Mouse (Mus musculus) cerebellum, postnatal 4 days (tissue): ENCODE data around the gene AL732309.1.

ENCODE experiments used
- DNase-seq, 2 experiments: peaks; one replicate each; pipeline ENCODE4 v3.0.0; 2022; ENCODE audit warnings: low spot score in 2 of 2, mixed read lengths in 1 of 2

AL732309.1 gene

DNA sequence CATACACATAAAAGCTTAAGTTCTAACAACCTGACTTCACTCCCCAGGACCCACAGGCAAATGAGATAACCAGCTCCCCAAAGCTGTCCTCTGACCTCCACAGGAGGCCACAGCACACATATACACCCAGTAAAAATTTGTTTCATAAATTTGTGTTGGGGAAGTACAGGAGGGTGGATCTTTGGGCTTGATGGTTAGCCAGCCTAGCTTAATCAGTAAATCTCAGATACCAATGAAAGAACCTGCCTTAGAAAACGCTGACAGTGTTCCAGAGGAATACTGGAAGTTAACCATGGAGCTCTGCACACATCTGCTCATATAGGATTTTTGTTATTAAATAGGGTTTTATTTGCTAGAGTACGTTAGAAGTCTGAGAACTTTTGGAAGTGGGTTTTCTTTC is 29.0 kb downstream of the AL732309.1 start:
- no peak for DNase-seq

DNA sequence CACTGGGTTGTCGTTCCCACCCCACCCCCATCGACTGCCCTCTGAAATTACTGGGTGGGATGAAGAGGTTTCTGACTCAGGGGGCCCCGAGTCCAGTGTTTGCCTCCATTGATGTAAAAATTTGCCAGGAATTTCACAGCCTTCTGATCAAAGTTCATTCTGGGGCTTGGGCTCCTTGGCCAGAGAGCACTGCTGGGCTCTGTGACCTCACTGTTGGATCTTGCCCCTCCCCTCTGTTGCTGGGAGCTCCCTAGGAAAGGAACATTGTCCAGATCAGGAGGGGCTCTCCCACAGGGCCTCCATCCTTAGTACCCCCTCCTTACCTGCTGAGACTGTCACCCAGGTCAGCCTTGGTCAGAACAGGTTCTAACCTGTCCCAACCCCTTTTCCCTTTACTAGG is 32.2 kb downstream of the AL732309.1 start, which contains the start of gene Stpg3:
TSS of gene Stpg3 (minus strand) at position 194 of the 400 bp plus-strand sequence.
- no peak for DNase-seq

DNA sequence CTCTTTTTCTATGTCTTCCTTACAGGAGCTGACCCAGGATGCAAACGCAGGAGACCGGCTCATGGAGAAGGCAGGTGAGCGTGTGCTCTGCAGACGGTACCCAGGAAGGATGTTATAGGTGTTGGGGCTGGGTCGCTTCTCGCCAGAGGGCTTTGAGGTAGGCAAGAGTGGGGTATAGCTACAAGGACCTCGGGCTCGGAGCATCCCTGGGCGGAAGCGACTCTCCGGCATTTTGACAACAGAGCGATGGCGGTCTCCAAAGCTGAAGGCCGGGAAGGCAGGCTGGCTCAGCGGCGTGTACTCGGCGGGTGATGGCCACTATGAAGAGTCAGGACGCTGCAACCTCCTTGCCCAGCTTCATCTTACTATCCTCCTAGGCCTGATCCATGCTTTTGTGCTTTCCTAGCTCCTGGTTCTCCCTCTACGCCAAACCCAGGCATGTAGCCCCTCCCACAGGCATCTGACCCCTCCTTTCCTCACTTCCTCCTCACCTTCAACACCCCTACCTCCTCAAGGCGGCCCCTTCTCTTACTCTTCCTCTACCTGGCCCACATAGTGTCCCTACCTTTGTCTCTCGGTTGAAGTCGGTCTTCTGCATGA is 33.3 kb downstream of the AL732309.1 start:
- DNase-seq, result no peak

DNA sequence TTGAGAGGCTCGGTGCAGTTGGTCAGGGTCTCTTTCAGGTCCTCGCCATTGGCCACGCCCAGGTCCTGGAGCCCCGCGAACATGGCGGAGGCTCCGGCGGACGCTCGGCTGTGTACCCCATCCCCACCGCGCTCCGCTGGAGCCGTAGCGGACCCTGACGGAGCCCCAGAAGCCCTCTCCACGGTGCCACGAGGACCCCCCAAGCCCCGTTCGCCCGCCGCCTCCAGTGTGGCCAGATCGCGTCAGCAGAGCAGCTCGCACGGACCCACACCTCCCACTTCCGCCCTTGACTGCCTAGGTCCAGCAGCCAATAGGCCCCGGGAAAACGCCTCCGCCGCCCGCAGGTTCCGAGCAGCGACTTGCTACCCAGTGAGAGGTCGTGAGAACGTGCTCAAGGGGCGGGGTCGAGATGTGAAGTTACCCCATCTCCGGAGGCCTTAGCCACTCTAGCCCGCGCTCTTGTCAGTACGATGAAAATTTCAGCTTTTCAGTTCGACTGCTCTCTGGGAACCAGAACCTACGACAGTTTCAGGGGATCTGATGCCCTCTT is 35.5 kb downstream of the AL732309.1 start, which contains the start of gene Nelfb:
TSS of gene Nelfb (minus strand) at position 369 of the 550 bp plus-strand sequence.
- DNase-seq, result peak; percentile 78 to 88

DNA sequence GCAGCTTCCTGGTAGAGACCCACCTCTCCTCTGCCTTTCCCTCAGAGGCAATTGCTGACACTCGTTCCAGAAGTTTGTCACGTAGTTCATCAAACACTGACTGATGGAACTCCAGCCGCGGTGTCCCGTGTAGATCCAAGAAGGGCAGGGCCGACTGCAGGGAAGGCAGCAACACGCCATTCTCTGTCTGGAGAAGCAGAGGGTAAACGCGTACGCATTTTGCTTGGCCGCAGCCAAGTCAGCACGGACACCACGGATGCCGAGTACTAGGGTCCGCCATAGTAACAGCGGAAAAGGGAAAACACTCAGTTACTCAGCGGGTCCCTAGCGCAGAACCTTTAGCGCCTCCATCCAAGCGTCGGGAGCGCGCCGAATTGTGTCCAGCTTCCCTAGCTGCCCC is 36.0 kb downstream of the AL732309.1 start:
- DNase-seq, result no peak

DNA sequence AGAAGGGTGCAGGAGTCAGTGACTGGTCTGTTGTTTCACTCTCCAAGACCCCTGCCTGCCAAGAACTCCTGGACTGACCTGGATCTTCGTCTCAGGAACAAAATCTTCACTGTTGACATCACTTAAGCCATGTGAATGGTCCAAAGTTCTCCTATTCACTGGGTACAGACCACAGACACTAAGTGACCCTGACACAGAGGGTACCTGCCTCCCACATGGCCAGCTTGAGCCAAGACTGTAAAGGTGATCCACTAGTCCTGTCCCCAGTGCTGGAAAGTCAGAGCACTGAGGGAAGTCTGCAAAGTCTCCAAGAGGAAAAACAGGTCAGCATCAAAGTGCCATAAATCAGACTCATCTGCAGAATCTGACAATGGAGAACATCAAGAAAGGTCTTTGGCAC is 39.1 kb downstream of the AL732309.1 start:
- no peak for DNase-seq

DNA sequence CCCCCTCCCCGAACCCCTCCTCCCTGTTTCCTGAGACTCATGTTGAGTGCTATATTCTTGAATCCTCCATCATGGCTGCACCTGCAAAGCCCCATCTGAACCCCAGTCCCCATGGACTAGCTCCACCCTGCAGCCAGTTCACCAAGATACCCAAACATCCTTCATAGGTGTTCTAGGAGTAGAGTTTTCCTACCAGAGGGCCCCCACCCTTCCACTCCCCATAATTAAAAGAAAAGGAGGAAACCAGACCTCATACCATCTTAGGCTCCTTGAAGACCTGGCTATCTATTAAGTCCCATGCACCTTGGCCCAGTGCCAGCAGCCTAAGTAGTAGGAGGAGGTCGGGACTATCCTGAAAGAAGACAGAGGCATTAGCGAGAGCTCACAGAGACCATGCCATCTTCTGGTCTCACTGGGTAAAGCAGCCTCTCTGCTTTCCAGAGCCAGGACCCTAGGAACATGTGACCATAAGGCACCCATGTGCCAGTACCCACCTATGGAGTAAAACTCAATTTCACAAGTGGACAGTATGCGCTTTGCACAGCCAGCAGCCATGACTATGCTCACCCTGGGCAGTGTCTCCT is 42.9 kb downstream of the AL732309.1 start:
- DNase-seq, result no peak

DNA sequence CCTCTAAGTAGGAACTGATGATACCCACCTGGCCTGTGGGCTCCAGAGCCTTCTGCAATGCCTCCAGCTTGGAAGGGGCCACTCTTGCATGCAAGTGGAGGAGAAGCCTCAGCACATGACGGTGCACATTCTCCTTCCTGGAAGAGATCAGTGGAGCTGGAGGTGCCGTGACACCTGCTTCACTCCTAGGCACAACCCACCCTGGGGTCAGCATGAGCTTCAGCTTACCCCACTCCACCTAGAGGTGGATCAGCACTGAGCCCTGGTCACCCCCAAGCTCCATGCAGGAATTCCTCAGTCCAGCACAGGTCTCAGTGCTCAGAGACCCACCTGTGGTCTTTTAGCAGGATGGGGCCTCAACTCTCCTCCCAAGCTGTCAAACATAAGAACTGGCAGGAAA is 46.0 kb downstream of the AL732309.1 start:
- no peak for DNase-seq

DNA sequence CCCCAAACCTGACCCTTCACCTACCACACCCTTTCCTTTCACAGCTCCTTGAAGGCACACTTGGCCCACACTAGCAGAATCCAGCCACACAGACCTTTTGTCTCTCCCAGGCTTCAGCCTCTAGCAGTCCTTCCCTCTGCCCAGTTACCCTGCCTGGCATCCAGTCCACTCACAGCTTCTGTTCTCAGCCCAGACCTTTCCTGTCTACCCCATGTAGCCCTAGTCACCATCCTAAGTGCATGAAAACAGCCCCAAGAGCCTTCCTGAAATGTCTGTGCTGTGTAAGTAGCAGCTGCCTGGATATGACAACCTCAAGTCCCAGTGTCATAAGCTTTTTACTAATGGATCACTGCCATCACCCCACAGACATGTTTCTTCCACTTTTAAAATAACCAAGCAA is 48.7 kb downstream of the AL732309.1 start:
- DNase-seq, result no peak

DNA sequence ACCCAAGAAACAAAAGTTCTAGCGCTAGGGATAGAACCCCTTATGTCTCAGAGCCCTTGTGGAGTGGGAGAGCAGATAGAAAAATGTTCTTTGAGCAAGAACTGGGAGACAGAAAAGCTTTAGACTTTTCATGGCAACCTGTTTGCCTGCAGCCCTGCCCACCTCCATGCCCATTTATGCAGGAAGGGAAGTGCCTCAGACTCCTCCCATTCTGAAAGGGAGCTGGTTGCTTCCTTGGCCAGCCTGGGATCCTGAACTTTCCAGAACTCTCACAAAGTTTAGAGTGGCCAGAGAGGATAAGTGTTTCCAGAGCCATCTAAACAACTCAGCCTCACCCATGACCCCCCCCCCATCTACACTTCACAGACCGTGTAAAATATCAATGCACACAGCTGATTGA is 49.5 kb downstream of the AL732309.1 start:
- no peak for DNase-seq

DNA sequence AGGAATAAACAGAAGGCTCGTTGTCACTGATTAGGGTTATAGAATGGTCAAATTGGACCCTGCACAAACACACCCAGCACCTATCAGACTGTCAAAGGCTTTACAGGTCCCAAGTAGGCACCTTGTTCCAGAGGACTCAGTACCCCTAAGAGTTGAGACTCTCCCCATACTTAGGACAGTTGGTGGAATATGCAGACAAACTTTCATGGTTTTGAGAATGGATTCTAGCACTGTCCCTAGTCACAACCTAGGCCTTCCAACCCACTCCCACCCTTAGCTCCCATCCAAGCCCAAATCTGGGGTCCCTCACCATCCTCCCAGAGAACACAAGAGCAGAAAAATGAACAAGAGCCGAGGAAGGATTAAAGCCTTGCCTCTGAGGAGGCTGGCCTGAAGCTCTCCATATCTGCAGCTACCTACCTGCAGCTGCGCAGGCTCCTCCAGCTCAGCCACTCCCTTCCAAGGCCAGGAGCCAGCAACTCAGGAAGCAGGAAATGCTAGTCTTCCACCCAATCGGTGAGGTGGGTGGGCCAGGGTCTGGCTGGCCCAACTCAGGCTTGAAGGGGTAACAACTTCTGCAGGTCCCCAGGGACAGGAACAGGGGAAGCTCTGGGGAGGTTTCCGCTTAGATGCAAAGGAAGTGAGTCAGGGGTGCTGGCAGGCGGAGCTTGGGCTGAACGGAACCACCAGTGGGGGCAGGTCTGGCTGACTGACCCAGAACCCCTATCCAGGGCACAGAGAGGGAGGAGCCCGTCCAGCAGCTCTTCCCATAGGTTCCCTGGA is 50.3 kb downstream of the AL732309.1 start, which contains the start of gene Tor4a:
TSS of gene Tor4a (minus strand) at position 715 of the 783 bp plus-strand sequence.
- DNase-seq, result no peak

DNA sequence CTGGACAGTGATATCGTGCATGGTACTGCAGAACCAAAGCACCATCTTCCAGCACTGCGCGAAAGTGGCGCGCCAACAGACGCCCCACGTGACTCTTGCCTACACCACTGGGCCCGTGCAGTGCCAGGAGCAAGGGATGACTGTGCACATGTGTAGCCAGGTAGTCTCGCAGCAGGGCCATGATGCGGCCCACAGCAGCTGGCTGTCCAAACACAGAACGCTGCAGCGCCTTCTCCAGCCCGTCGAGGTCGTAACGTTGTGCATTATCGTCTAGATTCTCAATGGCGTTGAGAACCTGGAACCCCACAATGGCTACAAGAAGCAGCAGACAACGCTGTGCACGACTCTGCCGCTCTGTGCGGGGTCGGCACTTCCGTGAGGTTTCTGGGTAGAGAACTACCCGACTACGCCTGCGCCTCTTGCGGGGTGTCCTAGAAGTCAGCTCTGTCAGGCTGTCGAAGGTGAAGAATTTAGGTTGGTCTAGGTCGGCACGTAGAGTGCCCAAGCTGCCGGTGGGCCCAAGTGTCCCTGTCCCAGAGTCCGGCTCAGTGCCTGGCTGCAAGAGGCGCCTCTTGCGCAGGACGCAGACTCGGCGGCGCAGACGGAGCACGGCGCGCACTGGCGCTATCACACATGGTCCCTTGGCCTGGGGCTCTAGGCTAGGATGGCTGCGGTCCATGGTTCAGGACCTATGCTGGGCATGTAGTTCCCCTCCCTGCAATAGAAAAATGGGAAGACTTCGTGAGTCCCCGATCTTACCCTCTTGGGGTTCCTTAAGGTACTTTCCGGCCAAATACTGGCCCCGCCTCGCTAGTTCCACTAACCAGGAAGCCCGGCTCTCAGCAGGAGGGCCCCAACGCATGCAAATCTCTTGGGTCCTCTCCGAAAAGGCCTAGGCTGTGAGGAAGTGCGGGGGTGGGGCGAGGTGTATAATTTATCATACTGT is 51.2 kb downstream of the AL732309.1 start:
- DNase-seq, result no peak
